Mouse (Mus musculus) ES-E14 (cell line): ENCODE measurements around the gene Itgb3. TPM values are rescaled to one million over a fixed set of nuclear protein-coding genes. Genes with fewer than 3 reads are reported as not detected.

Source experiments
- DNase-seq: peaks from one replicate; pipeline ENCODE4 v3.0.0-alpha.2; 2013; ENCODE audit warnings: low read depth, low spot score
- H3K27ac ChIP-seq: 2 replicates; pipeline ENCODE4 v1.5.1; 2012; ENCODE audit warnings: low read depth, mild to moderate bottlenecking, low read length, moderate library complexity, mixed read lengths; ENCODE audit not compliant: poor library complexity, insufficient read depth, severe bottlenecking
- H3K36me3 ChIP-seq: 2 replicates; pipeline ENCODE4 v1.6.1; 2012; ENCODE audit warnings: mild to moderate bottlenecking, low read length, moderate library complexity, mixed read lengths; ENCODE audit not compliant: control insufficient read depth, poor library complexity, insufficient read depth, severe bottlenecking
- H3K4me1 ChIP-seq, 2 experiments: fragments of 150-350 bp in 1 of 2; sonication (generic) in 1 of 2; 2 replicates each; pipeline ENCODE4 v1.6.1; 2012; ENCODE audit warnings: low read length in 2 of 2, mild to moderate bottlenecking in 1 of 2, mixed read lengths in 1 of 2; ENCODE audit not compliant: control insufficient read depth in 2 of 2, insufficient read depth in 2 of 2, poor library complexity in 1 of 2
- H3K4me3 ChIP-seq, 2 experiments: fragments of 150-350 bp in 1 of 2; sonication (generic) in 1 of 2; 2 replicates each; pipeline ENCODE4 v1.5.1; 2012; ENCODE audit warnings: low read length in 2 of 2, low read depth in 1 of 2, mild to moderate bottlenecking in 1 of 2, mixed read lengths in 1 of 2; ENCODE audit not compliant: insufficient read depth in 1 of 2, poor library complexity in 1 of 2, severe bottlenecking in 1 of 2
- H3K9ac ChIP-seq: 2 replicates; pipeline ENCODE4 v1.6.1; 2012; ENCODE audit warnings: low read depth, mild to moderate bottlenecking, low read length, mixed read lengths; ENCODE audit not compliant: poor library complexity, insufficient read depth, severe bottlenecking
- H3K9me3 ChIP-seq: fragments of 150-350 bp; sonication (generic); 2 replicates; pipeline ENCODE4 v1.6.1; 2012; ENCODE audit warnings: low read depth, mild to moderate bottlenecking, low read length; ENCODE audit not compliant: control insufficient read depth, insufficient read depth
- CHD2 ChIP-seq: IDR thresholded peaks from 2 replicates; pipeline ENCODE4 v1.6.1; 2014; ENCODE audit warnings: mild to moderate bottlenecking, low read depth, low read length, inconsistent platforms
- HCFC1 ChIP-seq: IDR thresholded peaks from 2 replicates; pipeline ENCODE4 v1.6.1; 2012; ENCODE audit warnings: low read length, inconsistent platforms, borderline replicate concordance; ENCODE audit not compliant: insufficient read depth
- MAFK ChIP-seq: IDR thresholded peaks from 2 replicates; pipeline ENCODE4 v1.6.1; 2014; ENCODE audit warnings: mild to moderate bottlenecking, low read depth, low read length, inconsistent platforms; ENCODE audit not compliant: insufficient read depth
- ZC3H11A ChIP-seq: IDR thresholded peaks from 2 replicates; pipeline ENCODE4 v1.6.1; 2012; ENCODE audit warnings: low read depth, mild to moderate bottlenecking, inconsistent platforms, low read length, borderline replicate concordance
- ZNF384 ChIP-seq: IDR thresholded peaks from 2 replicates; pipeline ENCODE4 v1.6.1; 2012; ENCODE audit warnings: low read depth, low read length, inconsistent platforms
- in situ Hi-C, 2 experiments: fragments of 600-800 bp; cut with MboI; formaldehyde crosslinking; loops; one replicate each; pipeline ENCODE4 v1.15.1; 2025; ENCODE audit warnings: low sequenced_read_pairs in 2 of 2, inconsistent platforms in 1 of 2; ENCODE audit not compliant: unreplicated experiment in 2 of 2
- total RNA-seq: library from RNA; depleted of rRNA; stranded (reverse); fragments of 300-350 nt; gene quantifications from 2 replicates; pipeline ENCODE4 v1.2.3, GENCODE M21; 2012

The Itgb3 gene
- total RNA-seq, 1 experiment: 7.7 TPM

DNA sequence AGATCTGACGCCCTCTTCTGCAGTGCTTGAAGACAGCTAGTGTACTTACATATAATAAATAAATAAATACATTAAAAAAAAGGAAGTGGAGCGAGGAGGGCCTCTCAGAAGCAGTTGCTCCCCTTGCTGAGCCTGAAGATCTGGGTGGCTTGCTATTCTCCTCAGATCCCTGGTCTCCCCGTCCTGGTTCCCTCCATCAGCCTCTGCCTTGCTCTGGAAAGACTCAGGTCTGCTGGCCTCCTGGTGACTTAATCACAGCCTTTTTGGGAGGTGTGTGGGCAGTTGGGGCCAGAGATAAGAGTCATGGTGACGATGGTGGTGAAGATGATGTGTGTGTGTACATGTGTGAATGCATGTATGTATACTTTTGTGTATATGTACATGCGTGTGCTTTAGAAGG lies 20.8 kb downstream of the Itgb3 start:
- no peak for TF ChIP-seq HCFC1
- TF ChIP-seq ZNF384: no peak
- TF ChIP-seq ZC3H11A: no peak
- no peak for TF ChIP-seq MAFK
- no peak for TF ChIP-seq CHD2
- no peak overlapping the region for H3K9ac ChIP-seq
- no peak overlapping the region for H3K4me3 ChIP-seq
- no peak for DNase-seq
- H3K4me1 ChIP-seq: peaks cover 1 to 14% of the 10 kb centered on the region in 2 experiments; a peak in 3 of 4 replicates
- H3K27ac ChIP-seq: no peak overlapping the region
- no peaks in the 10 kb centered on the region for H3K36me3 ChIP-seq
- in situ Hi-C loops: no loop called here
- H3K9me3 ChIP-seq: no peaks in the 10 kb centered on the region

DNA sequence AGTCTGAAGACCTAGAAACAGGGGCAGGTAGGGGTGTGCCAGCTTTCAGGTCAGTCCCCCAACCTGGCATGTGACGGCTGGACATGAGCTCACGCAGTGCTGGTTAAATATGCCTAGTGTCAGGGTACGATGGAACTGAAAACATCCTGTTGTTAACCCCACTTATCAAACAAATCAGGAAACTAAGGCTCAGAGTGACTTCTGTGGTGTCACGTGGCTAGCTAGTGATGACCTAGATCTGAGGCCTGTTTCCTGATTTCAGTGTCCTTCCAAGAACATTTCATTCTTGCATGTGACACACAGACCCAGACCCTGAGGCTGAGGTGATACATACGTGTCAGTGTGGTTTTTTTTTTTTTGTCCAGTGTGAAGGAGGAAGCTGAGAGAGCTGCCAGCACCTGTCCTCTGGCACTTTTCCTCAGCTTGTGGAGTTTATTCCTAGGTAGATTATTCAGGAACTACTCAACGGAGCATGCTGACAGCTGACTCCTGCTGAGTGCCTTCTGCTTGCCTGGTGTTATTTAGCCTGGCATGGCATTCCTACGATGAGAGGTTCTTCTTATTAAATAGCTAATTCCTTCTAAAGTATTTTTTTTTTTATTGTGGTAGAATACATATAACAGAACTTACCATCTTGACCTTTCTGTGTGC lies 22.5 kb downstream of the Itgb3 start:
- in situ Hi-C loops: no loop called here
- Histone ChIP-seq H3K9ac (no peak overlapping the region), H3K27ac (no peak overlapping the region), H3K9me3 (no peaks in the 10 kb centered on the region), H3K4me3 (no peak overlapping the region), H3K36me3 (no peaks in the 10 kb centered on the region), H3K4me1 (peaks cover 0 to 5% of the 10 kb centered on the region in 2 experiments; a peak in 3 of 4 replicates)
- no peak for TF ChIP-seq CHD2
- no peak for TF ChIP-seq HCFC1
- TF ChIP-seq ZC3H11A: no peak
- no peak for TF ChIP-seq MAFK
- no peak for TF ChIP-seq ZNF384
- no peak for DNase-seq

DNA sequence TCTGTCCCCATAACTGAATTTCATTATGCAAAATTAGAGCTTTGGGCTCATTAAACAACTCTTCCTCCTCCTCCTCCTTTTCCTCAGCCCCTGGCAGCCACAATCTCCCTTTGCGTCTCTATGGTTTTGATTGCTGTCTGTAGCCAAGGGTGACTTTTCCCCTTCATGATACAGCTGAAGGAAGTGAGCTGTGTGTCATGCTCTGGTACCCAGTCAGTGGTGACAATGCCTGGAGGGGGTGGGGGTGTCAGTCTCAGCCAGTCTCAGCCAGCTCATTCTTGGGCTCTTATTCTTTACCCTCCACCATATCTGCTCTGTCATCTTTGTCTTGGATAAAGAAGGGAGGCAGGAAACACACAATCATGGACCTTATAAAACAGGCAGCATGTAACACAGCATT lies 23.5 kb downstream of the Itgb3 start:
- Histone ChIP-seq H3K4me3 (no peak overlapping the region), H3K27ac (no peak overlapping the region), H3K4me1 (no peaks in the 10 kb centered on the region), H3K36me3 (no peaks in the 10 kb centered on the region), H3K9me3 (no peaks in the 10 kb centered on the region), H3K9ac (no peak overlapping the region)
- no peak for TF ChIP-seq CHD2
- TF ChIP-seq ZC3H11A: no peak
- TF ChIP-seq ZNF384: no peak
- no peak for TF ChIP-seq HCFC1
- TF ChIP-seq MAFK: no peak
- DNase-seq: no peak
- in situ Hi-C loops: no loop called here

DNA sequence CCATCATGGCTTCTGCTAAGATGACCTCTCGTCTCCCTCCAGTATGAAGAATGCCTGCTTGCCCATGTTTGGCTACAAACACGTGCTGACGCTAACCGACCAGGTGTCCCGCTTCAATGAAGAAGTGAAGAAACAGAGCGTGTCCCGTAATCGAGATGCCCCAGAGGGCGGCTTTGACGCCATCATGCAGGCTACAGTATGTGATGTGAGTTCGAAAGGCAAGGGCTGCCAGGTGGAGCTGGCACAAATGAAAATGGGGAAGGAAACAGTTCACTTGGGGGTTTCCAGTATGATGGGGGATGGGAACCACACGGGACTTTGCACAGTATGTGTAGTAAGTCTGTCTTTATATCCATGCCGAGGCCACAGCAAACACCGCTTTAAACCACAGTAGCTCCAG lies 29.2 kb downstream of the Itgb3 start:
- Histone ChIP-seq H3K36me3 (no peaks in the 10 kb centered on the region), H3K9me3 (no peaks in the 10 kb centered on the region), H3K4me3 (no peak overlapping the region), H3K9ac (no peak overlapping the region), H3K4me1 (no peaks in the 10 kb centered on the region), H3K27ac (no peak overlapping the region)
- no peak for DNase-seq
- TF ChIP-seq ZC3H11A (no peak), HCFC1 (no peak), ZNF384 (no peak), CHD2 (no peak), MAFK (no peak)
- in situ Hi-C loops: no loop called here

DNA sequence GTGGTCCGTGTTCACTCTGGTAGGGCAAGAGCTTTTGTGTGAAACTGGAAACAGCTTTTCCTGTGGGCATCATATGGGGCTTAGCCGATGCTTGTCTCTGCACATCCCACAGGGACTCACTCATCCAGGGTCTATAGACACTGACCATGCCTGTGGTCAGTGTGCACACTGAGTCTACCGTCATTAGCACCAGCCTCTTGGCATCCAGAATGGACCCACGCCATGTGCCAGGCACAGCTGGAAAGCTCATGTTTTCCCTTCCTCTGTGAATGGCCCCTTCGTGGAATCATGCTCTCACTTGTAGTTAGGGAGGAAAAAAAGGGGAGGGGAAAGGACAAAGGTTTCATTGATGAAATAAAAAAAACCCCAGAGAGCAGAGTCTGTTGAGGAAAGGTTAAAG lies 30.2 kb downstream of the Itgb3 start:
- H3K9me3 ChIP-seq: no peaks in the 10 kb centered on the region
- no peaks in the 10 kb centered on the region for H3K4me1 ChIP-seq
- no peaks in the 10 kb centered on the region for H3K36me3 ChIP-seq
- H3K9ac ChIP-seq: no peak overlapping the region; the same call in 1 of the 2 replicates
- no peak for DNase-seq
- no peak overlapping the region for H3K27ac ChIP-seq
- TF ChIP-seq ZNF384 (no peak), MAFK (no peak), HCFC1 (no peak)
- in situ Hi-C loops: no loop called here
- H3K4me3 ChIP-seq: no peak overlapping the region
